Mouse (Mus musculus) forebrain, embryonic 16.5 days (tissue): ENCODE results near the gene Nek7. TPM values are rescaled to one million over a fixed set of nuclear protein-coding genes. Genes with fewer than 3 reads are reported as not detected.

Experiments used
- ATAC-seq: fragments of 200-750 bp; cut with Nextera tagmentation; 2 replicates; pipeline ENCODE4 v1.8.0; 2017; ENCODE audit warnings: mild to moderate bottlenecking, moderate library complexity
- H3K27ac ChIP-seq: fragments of 300-500 bp; sonication (generic); 2 replicates; pipeline ENCODE4 v1.5.1; 2014; ENCODE audit warnings: low read length, control low read depth
- H3K27me3 ChIP-seq: fragments of 300-500 bp; sonication (generic); replicated peaks from 2 replicates; pipeline ENCODE4 v1.6.1; 2014; ENCODE audit warnings: low read length; ENCODE audit not compliant: control insufficient read depth, insufficient read depth
- H3K36me3 ChIP-seq: fragments of 300-500 bp; sonication (generic); 2 replicates; pipeline ENCODE4 v1.6.1; 2014; ENCODE audit not compliant: control insufficient read depth, insufficient read depth
- H3K4me1 ChIP-seq: fragments of 300-500 bp; sonication (generic); replicated peaks from 2 replicates; pipeline ENCODE4 v1.6.1; 2014; ENCODE audit warnings: low read length; ENCODE audit not compliant: control insufficient read depth, insufficient read depth
- H3K4me2 ChIP-seq: fragments of 300-500 bp; sonication (generic); 2 replicates; pipeline ENCODE4 v1.6.1; 2014; ENCODE audit warnings: mild to moderate bottlenecking, low read length, control low read depth
- H3K4me3 ChIP-seq: fragments of 300-500 bp; sonication (generic); replicated peaks from 2 replicates; pipeline ENCODE4 v1.5.1; 2014; ENCODE audit warnings: mild to moderate bottlenecking, low read length, control low read depth
- H3K9ac ChIP-seq: fragments of 300-500 bp; sonication (generic); replicated peaks from 2 replicates; pipeline ENCODE4 v1.6.1; 2014; ENCODE audit warnings: low read depth, low read length, control low read depth
- H3K9me3 ChIP-seq: fragments of 300-500 bp; sonication (generic); 2 replicates; pipeline ENCODE4 v1.6.1; 2016; ENCODE audit warnings: low read length; ENCODE audit not compliant: control insufficient read depth
- WGBS: fragments of 180-500 bp; shearing (Covaris S2); extraction: QIAGEN DNeasy Blood & Tissue Kit; methylation state at CpG from one replicate; pipeline ENCODE4 v1.1.7; 2014; 5-methylcytosine and 5-hydroxymethylcytosine counted together
- polyA plus RNA-seq: library from polyadenylated mRNA; unstranded; fragments of >200 nt; fragmentation: Nextera tagmentation; extraction: Ambion mirVana; gene quantifications from 2 replicates; pipeline ENCODE4 v1.2.1, GENCODE M21; 2015

The Nek7 gene
- polyA plus RNA-seq, 1 experiment from 2014 or later: 9.5 TPM

GRCm38 (mm10) chr1:138614552-138615287 lies 5.2 kb downstream of the Nek7 start:
- no peaks in the 10 kb centered on the region for H3K27me3 ChIP-seq
- no peak overlapping the region for H3K27ac ChIP-seq
- H3K4me2 ChIP-seq: no peak overlapping the region
- no peak for ATAC-seq
- no peak overlapping the region for H3K9ac ChIP-seq
- H3K9me3 ChIP-seq: no peaks in the 10 kb centered on the region
- H3K4me1 ChIP-seq: peaks cover 13% of the 10 kb centered on the region
- no peak overlapping the region for H3K4me3 ChIP-seq
- no peaks in the 10 kb centered on the region for H3K36me3 ChIP-seq
- WGBS: 62% methylated on average over 6 of the region's 6 CpGs

GRCm38 (mm10) chr1:138612177-138612576 lies 7.8 kb downstream of the Nek7 start:
- Histone ChIP-seq H3K27ac (no peak overlapping the region), H3K36me3 (no peaks in the 10 kb centered on the region), H3K4me2 (no peak overlapping the region), H3K4me1 (no peaks in the 10 kb centered on the region), H3K4me3 (no peak overlapping the region), H3K27me3 (no peaks in the 10 kb centered on the region), H3K9me3 (no peaks in the 10 kb centered on the region), H3K9ac (no peak overlapping the region)
- 88% methylated on average over 1 of the region's 1 CpGs for WGBS
- ATAC-seq: no peak

GRCm38 (mm10) chr1:138609176-138609575 lies 10.8 kb downstream of the Nek7 start:
- no peaks in the 10 kb centered on the region for H3K4me1 ChIP-seq
- ATAC-seq: no peak
- H3K4me2 ChIP-seq: no peak overlapping the region
- H3K9me3 ChIP-seq: no peaks in the 10 kb centered on the region
- H3K27ac ChIP-seq: no peak overlapping the region
- no peaks in the 10 kb centered on the region for H3K27me3 ChIP-seq
- no peak overlapping the region for H3K4me3 ChIP-seq
- H3K36me3 ChIP-seq: no peaks in the 10 kb centered on the region
- H3K9ac ChIP-seq: no peak overlapping the region
- WGBS: 84% methylated on average over 12 of the region's 12 CpGs

- Histone ChIP-seq H3K4me3 (no peak overlapping the region), H3K4me2 (no peak overlapping the region), H3K9me3 (no peaks in the 10 kb centered on the region), H3K27ac (no peak overlapping the region), H3K36me3 (no peaks in the 10 kb centered on the region), H3K9ac (no peak overlapping the region), H3K27me3 (no peaks in the 10 kb centered on the region), H3K4me1 (no peaks in the 10 kb centered on the region)
- no peak for ATAC-seq
- 96% methylated on average over 7 of the region's 7 CpGs for WGBS
These were observed 11.6 kb downstream of the Nek7 start for GRCm38 (mm10) chr1:138608336-138608735.

- no peaks in the 10 kb centered on the region for H3K4me1 ChIP-seq
- no peak overlapping the region for H3K4me3 ChIP-seq
- no peaks in the 10 kb centered on the region for H3K9me3 ChIP-seq
- WGBS: 88% methylated on average over 7 of the region's 7 CpGs
- no peak overlapping the region for H3K27ac ChIP-seq
- no peak overlapping the region for H3K9ac ChIP-seq
- no peaks in the 10 kb centered on the region for H3K27me3 ChIP-seq
- ATAC-seq: no peak
- H3K4me2 ChIP-seq: no peak overlapping the region
- H3K36me3 ChIP-seq: no peaks in the 10 kb centered on the region
These were observed 12.1 kb downstream of the Nek7 start for GRCm38 (mm10) chr1:138607862-138608261.

- 89% methylated on average over 8 of the region's 8 CpGs for WGBS
- Histone ChIP-seq H3K9ac (no peak overlapping the region), H3K4me3 (no peak overlapping the region), H3K4me2 (no peak overlapping the region), H3K4me1 (no peaks in the 10 kb centered on the region), H3K9me3 (no peaks in the 10 kb centered on the region), H3K27me3 (no peaks in the 10 kb centered on the region), H3K36me3 (no peaks in the 10 kb centered on the region), H3K27ac (no peak overlapping the region)
- no peak for ATAC-seq
These were observed 13.2 kb downstream of the Nek7 start for GRCm38 (mm10) chr1:138606771-138607170.

GRCm38 (mm10) chr1:138604736-138605135 lies 15.2 kb downstream of the Nek7 start:
- no peak overlapping the region for H3K4me3 ChIP-seq
- H3K27me3 ChIP-seq: no peaks in the 10 kb centered on the region
- 55% methylated on average over 2 of the region's 2 CpGs for WGBS
- H3K9me3 ChIP-seq: no peaks in the 10 kb centered on the region
- H3K9ac ChIP-seq: no peak overlapping the region
- no peak for ATAC-seq
- H3K27ac ChIP-seq: no peak overlapping the region
- no peaks in the 10 kb centered on the region for H3K4me1 ChIP-seq
- H3K4me2 ChIP-seq: no peak overlapping the region
- H3K36me3 ChIP-seq: no peaks in the 10 kb centered on the region

GRCm38 (mm10) chr1:138603974-138604373 lies 16.0 kb downstream of the Nek7 start:
- ATAC-seq: no peak
- Histone ChIP-seq H3K27ac (no peak overlapping the region), H3K4me3 (no peak overlapping the region), H3K36me3 (no peaks in the 10 kb centered on the region), H3K9ac (no peak overlapping the region), H3K4me1 (no peaks in the 10 kb centered on the region), H3K9me3 (no peaks in the 10 kb centered on the region), H3K4me2 (no peak overlapping the region), H3K27me3 (no peaks in the 10 kb centered on the region)
- 99% methylated on average over 4 of the region's 4 CpGs for WGBS

GRCm38 (mm10) chr1:138598087-138598486 lies 21.9 kb downstream of the Nek7 start:
- H3K27ac ChIP-seq: no peak overlapping the region
- 98% methylated on average over 11 of the region's 11 CpGs for WGBS
- peaks cover 8% of the 10 kb centered on the region; the same call in 1 of the 2 replicates for H3K4me1 ChIP-seq
- no peak overlapping the region for H3K4me3 ChIP-seq
- ATAC-seq: no peak
- H3K27me3 ChIP-seq: no peaks in the 10 kb centered on the region
- H3K36me3 ChIP-seq: no peaks in the 10 kb centered on the region
- H3K4me2 ChIP-seq: no peak overlapping the region
- H3K9ac ChIP-seq: no peak overlapping the region
- H3K9me3 ChIP-seq: no peaks in the 10 kb centered on the region
